Mouse (Mus musculus): ENCODE measurements around the gene Ncln.
A peak's percentile ranks its signal among the peaks of the same experiment; 100 is the strongest.

The Ncln gene

DNA sequence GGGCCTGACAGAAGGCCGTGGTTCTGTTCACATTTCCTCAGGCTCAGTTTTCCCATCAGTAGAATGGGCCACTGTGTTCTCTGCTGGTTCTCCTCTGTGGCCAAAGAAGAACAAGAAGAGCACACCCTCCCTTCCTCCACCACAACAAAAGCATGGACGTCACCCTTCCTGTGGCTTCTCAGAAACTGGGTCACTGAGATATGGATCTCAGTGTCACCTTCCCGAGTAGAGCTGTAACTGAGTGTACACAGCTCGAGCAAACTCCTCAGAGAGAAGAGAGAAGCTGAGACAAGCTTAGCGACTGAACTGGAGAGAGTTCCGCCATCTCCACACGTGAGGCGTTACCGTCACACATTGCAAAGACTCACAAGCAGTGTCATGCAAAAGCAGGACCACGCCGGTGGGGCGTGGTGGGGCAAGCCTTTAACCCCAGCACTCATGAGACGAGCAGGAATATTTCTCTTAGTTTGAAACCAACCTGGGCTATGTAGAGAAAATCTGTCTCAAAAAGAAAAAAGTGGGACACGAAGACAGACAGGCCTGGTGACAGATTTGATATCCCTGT lies 14.1 kb upstream of the Ncln start:
- DNase-seq = peak; percentile 49

DNA sequence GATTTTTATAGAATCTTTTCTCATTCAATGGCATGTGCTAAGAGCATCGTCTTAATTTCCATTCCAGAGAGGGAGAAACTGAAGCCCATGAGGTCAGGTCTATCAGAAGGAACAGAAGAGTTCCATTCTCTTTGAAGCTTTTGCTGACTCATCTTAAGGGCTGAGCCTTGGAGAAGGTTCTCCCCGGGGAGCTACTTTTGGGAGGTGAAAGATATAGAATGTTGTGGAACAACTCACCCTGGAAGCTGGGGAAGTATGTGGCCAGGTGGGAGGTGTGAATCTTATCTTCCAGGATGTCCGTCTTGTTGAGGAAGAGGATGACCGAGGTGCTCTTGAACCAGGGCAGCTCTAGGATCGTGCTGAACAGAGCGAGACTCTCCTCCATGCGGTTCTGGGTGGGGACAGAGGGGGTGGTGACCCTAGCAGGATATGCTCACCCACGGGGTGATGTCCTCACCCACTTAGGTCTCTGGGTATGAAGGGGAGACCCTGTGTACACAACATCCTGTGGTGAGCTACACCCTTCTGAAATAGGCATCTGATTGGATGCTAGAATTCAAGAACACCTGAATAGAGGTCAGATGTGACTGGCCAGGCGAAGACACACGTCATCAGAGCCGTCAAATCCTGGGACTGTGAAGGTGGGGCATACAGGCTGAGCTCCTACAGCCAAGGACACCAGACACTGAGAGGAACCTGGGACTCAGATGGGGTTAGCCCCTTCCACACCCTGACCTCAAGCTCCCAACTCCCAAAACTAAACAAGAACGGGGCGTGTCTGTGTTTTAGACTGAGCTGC lies 11.7 kb upstream of the Ncln start:
- DNase-seq = no peak

DNA sequence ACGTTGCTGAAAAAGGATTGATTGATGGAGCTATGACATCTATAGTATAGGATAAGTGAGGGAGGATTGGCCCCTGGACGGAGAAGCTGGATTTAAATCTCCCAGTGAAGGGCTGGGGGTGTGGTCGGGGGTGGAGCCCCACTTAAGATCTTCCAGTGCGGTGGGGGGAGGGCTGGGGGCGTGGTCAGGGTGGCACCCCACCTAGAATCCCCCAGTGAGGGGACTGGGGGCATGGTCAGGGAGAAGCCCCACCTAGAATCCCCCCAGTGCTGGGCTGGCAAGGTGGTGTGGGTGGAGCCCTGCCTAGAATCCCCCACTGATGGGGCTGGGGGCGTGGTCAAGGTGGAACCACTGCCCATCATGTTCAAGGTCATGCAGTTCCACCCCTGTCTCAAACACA lies 10.9 kb upstream of the Ncln start:
- no peak for DNase-seq

DNA sequence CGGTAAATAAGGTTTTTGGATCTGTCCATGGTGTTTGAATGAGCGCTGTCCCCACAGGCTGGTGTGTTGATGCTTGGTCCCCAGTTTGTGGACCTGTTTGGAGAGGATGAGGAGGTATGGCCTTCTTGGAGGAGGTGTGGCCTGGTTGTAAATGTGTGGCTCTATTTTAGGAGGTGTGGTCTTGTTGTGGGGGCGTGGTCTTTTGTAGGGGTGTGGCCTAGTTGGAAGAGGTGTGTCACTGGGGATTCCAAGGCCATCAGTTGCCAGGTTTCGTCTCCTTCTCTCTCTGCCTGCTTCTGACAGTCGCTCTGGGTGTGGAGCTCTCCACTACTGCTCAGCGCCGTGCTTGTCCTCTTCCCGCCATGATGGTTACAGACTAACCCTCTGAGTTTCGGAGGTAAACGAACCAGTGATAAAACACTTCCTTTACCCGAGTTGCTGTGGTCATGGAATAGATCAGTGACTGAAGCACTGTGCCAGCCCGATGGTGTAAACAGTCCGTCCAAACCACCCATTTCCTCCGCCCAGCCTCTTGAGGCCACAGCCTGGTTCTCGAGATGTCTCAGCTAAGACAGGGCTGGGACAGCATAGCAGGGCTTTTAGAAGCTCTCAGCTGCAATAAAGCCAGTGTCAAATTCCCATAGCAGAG lies 8.9 kb upstream of the Ncln start:
- DNase-seq = no peak

DNA sequence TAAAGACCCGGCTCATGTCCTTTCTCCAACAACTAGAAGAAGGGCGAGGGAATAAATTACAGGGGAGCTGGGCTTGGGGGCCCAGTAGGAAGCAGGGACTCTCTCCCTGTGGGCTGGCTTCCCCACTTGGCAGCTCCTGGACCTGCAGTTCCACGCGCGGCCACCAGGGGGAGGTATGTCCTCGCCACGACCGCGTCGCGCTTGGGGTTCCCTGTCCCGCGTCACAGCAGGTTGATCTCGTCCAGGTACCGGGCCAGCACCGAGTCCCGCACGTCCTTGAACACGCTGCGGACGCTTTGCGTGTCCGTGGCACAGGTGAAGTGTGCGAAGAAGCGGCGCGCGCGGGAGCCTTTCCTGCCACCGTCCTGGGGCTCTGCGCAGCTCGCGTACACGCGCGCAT lies 6.5 kb upstream of the Ncln start:
- DNase-seq = peak; percentile 93

DNA sequence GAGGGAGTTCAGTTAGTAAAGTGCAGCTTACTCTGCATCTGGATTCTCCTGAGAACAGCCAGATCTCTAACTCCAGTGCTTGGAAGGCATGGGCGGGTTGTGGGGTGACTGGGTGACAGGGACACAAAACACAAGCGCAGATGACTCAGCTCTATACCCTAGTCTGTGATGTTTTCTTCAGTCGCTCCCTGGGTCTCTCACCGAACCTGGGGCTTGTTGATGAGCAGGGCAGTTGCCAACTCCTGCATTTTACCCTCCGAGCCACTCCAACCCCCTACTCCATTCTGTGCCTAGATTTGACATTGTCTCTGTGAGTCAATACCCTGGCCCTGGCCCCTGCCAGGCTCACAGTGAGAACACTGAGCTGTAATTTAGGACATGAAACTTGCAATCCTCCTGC lies 5.7 kb upstream of the Ncln start:
- DNase-seq = no peak

DNA sequence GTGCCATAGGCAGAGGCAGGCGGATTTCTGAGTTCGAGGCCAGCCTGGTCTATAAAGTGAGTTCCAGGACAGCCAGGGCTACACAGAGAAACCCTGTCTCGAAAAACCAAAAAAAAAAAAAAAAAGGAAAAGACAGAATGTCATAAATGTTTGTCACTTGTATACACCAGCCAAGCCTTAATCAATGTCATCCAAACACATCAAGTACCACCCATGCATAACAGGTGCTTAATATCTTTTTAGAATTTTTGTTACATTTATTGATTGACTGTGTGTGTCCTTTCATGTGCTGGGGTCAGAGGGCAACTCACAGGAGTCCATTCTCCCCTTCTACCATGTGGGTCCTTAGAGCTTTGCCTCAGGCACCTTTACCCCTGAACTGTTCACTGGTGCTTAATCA lies 3.8 kb upstream of the Ncln start, which contains the start of gene S1pr4:
Gene S1pr4, minus strand, starts transcription at position 101 of the 400 bp plus-strand sequence.
- no peak for DNase-seq

DNA sequence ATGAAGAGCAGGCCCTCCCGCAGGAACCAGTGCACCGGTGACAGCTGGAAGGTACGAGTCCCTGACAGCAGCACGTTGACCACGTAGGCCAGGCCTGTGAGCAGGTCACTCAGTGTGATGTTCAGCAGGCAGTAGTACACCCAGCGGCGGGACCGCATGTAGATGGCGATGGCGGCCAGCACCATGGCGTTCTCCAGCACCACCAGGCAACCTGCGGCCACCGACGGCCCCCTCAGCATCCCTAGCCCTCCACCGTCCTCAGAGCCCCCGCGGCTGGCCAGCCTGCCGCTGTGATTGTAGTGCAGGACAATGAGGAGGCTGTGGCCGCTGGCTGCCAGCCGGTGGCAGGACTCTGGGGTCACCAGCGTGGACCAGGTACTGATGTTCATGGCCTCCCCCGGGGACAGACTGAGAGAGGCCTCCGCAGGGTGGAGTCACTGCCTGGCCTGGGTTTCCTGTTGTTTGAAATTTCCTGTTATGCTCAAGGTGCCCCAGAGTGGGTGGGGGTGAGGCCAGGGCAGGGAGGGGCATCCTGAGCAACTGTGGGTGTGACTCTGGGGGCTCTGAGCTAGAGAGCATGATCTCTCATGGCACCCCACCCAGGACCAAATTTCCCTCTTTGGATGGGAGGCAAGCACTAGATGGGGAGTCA lies 3.2 kb upstream of the Ncln start:
- DNase-seq = peak; percentile 89

DNA sequence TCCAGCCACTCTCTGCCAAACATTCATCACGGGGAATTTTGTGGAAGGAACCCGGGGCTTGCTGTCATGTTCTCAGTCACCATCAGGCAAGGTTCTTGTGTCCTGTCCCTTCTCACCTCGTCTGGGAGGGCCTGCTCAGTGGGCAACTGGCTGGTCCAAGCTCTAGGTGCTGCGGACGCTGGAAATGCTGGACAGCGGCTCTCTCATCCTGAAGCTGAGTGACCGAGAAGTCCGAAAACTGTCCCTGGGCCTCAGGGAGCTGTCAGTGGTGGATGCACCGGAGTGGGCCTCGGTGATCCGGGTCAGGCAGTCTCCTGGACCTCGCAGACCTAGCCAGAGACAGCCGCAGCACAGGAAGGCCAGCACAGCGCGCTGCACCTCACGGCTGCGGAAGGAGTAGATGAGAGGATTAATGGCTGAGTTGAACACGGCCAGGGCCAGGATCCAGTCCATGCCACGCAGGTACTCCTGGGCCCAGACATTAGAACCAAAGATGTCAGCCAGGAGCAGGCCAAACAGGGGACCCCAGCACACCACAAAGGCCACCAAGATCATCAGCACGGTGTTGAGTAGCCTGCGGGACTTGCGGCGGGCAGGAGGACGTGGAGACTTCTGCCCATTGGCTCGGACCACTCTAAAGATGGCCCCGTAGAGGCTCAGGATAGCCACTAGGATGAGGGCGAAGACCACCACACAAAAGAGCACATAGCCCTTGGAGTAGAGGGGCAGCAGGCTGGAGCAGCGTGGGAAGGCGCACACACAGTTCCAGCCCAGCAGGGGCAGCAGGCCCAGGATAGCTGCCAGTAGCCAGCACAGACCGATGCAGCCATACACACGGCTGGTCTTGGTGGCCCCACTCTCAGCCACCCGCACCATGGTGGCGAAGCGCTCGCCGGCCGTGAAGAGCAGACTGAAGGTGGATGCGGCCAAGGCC lies 2.4 kb upstream of the Ncln start:
- peak; percentile 47 for DNase-seq

DNA sequence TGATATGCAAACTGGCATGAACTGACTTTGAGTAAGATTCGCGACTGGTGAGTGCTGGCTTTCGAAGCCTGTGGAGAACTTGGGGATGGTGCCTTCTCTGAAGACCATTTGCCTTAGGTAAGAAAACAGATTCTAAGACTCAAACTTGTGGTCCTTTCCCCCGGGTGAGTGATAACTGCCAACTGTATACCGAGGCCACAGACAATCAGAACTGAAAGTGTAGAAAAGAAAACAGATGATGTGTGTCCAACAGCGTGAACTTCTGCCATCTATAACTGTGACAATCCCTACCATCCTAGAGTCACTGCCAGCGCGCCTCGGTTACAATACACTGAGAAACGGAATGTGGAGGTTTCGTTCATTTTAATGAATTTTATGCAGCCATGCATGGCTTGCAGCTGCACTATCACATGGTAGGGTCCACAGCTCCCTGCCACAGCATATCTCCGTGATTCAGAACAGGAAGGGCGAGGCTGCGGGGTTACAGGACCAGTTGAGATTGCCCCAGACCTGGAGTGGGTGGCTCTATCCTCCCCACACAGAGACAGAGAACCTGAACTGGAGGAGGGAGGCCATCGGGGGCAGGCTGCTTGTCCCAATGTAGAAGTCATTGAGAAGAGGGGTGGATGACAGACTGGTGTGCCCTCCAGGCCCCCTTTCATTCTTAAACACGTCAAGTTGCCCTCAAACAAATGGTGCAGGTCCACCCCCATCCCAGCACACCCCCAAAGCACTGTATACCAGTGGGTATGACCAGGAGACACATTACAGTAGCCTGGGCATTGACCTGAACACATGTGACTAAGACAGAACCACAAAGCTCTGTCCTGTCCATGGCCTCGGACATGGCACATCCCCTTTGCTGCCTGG lies 1.4 kb upstream of the Ncln start:
- DNase-seq = peak; percentile 51

DNA sequence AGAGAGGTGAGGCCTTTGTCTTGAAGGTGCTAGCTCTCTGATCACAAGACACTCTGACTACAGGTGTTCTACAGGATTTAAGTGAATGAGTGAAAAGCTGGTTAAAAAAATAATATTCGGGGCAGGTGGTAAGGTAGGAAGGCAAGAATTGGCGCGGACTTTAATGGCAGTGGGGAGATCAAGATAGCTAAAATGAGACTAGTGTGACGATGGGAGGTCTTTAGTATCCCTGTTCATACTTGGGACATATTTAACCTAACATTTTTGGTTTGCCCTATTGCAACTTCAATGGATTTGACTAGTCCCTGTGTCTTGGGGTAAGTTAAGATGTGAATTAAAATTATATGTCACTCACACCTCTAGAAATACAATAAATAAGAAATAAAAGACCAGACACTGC lies 777 bp upstream of the Ncln start:
- no peak for DNase-seq

DNA sequence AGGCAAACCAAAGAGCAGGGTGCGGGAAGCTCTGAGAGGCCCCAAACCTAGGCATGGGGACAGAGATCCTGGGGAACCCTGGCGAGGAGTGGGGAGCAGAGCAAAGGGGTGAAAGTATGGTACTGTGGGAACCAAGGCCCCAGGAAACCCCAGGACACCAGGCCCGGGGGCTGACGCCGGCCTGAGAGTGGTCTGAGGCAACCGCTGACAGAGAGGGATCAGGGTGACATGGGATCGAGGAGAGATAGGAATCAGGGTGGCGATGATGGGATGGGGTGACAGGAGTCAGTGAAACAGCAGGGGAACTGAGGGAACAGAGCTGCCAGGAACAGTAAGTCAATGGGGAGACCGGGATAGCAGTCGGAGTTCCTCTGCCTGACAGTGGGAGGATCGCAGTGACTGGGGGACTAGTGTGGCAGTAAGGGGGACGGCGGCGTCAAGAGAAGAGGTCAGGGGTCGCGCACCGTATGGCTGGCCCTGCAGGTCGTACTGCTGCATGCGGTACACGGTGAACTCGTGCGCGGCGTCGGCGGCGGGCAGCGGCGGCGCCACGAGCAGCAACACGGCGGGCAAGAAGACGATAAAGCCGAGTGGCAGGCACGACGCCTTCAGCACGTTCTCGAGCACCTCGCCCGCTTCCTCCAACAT lies 452 bp downstream of the Ncln start:
- DNase-seq = no peak

DNA sequence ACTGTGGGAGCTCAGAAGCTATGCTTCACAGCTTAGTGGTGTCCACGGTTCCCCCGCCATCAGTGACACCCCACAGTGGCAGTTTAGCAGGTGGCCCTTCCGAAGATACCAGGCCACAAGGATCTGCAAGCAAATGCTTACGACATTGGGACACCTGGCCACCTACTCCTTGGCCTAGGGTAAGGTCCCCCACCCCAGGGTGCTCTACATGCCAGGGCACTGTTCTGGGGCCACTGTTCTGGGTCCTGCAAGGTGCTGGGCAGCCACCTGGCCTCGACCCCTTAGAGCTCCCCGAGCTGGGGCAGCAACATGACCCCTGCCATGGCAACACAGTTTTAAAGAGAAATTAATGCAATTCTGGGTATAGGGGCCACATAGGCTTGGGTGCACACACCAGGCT lies 1.0 kb downstream of the Ncln start:
- peak; percentile 26 for DNase-seq

DNA sequence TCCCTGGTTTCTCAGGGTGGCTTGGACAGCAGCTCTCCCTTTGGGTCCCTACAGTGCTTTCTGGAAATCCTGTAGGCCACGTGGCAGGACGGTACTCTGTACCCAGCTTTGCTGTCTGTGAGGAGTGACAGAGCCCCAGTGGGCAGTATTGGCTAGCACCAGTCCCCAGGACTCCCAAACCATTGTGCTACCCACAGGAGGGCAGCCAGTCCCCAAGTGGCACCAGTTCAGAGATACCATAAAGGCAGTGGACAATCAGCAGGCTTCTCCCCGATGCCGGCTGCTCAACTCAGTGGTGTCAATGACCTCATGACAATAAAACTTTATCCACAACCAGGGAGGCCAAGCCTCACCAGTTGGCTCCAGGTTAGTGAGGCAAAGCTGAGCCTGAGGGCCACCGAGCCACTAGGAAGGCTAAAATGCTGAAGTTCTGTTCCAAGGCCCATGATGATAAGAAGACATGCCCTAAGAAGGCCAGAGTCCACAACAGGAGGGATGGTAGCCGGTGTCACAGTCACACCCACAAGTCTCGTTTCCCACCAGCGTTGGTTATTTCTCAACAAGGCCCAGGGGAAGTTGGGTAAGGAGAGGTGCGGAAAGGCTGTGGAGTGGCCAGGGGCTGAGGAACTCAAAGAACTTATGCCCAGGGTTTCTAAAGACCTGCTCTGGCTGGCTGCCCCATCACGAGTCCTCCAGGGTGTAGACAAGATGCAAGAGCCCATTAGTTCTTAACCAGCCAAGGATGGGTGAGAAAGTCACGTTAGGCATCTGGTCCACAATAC lies 1.7 kb downstream of the Ncln start:
- DNase-seq = no peak

DNA sequence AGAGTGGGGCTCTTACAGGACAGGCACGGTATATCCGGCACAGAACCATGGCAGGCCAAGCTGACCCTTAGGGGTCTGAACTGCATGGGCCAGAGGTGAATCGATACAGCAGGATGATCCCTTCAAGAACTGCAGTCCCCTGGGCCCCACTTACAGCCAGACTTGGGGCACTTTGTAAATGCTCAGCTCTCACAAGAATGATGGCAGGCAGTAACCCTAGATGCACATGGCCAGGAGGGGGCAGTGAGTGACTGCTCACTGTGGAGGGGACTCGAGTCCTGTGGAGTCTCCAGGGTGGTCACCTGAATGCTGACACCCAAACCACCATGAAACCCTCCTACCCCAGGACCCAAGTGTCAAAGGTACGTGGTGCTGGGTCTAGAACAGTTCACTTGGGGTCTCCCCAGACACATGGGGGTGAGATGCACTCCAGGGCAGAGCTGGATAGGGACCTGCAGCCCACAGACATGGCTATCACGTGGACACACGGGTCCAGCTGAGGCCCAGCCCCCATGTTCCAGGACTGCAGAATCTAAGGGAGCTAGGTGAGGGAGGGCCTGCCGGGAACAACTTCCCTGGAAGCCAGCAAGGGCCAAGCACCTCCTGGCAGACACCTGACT lies 2.5 kb downstream of the Ncln start:
- peak; percentile 55 for DNase-seq

DNA sequence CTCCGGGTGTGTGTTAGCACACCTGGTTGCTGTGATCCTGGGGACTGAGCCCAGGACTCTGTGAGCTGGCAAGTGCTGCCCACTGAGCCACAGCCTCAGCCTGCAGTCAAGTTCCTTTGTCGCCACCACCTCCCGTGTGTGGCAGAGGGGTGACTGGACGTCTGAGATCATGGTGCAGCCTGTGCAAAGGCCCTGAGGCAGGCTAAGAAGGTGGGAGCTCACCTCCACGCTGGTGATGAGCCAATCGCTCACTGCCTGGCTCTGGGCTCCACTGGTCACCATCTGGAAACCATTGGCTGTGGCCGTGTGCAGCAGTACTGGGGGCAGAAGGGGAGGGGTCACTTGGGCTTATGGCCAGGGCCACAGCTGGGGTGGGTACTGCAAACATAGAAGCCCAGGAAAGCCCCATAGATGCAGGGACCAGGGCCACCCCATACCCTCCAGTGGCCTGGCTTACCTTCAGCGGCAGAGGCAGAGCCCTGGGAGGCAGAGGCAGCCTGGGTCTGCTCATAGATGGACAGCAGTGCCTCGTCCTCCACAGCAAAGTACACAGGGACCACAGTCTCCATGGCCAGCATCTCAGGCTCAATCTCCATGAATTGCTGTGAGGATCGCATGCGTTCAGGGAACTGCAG lies 3.5 kb downstream of the Ncln start:
- no peak for DNase-seq

DNA sequence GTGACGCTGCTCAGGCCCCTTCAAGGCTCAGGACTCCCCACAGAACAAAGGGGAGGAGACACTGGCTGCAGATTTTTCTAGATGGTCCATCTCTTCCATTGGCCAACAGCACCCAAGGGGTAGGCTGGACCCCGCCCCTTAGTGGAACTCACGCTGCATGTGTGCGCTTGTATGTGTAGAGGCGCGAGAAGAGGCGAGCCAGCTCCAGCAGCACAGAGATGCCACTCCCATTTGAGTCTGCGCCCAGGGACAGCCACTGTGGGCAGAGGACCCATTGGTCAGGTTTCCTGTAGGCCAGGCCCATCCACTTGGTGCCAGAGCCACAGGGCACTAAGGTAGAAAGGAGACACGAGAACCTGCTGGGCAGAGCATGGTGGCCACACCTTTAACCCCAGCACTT lies 5.2 kb downstream of the Ncln start:
- DNase-seq = no peak

DNA sequence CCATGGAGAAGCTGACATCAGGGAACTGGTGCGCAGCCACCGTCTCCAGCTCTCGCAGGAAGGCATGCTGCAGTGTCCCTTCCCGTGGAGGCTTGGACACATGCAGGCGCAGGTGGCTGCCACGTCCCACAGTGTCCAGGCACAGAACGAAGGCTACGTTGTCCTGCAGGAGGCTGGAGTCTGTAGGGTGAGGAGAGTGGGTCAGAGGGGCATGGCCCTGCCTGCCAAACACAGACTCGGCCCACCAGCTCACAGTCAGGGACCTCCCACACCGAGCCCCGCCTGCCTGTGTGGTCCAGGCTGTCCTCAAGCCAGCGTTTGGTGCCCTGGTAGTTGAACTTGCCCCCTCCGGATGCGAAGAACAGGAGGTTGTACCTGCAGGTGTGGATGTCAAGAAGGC lies 6.3 kb downstream of the Ncln start:
- DNase-seq = no peak

DNA sequence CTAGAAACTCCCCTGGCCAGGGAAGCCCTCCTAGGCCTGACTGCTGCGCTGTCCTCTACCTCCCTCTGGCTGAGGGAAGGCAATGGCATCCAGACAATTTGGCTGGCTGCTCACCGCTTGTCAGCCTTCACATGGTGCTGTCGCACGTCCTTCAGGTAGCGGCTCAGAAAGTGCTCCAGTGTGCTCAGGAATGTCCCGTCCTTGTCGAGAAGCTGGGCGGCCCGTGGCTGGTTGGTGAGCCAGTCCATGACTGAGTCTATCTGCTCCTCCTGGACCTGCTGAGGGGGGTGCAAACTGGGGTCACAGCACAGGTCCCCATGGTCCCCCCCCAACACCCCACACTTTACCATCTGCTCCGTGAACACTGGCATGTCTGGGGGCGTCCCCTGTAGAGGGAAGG lies 8.1 kb downstream of the Ncln start:
- DNase-seq = no peak

All from thymus, postnatal 14 days (tissue).